Mouse (Mus musculus): ENCODE measurements at regions not wholly inside any gene's neighbourhood (a gene's known extent, or its start where the extent isn't known, plus 50 kb on each side); places are given as distances from the start of the nearest gene placed in this dataset.

DNA sequence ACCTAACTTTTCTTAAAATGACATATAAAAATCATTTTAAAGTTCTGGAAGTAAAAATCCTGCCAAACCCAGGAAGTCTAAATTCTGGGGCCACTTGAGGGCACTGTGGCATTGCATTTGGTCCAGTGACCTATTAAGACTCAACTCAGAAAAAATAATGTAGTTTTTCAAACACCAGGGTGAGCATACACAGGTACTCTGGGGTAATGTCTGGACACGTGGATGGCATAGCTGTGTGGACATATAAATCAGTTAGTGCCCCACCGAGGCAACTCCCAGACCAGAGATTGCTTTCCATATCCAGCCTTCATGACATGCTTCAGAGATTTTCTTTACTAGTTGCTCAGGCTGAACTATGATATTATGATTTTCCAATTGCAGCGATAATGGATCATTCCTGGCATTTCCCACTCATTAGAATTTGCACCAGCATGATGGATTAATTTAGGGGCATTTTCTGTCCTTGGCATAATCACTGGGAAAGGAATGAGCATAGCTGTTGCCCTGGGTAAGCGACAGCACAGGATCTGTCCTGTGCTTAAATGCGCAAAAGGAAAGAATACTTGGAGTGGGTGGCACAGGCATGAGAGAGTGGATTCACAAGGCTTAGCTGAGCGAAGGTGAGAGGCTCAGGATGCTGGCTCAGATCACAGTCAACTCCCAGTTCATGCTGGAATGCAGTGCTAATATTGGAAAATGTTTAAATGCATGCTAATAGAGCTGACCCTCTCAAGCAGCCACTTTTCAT is 1526.6 kb upstream of the Cdh8 start:
- DNase-seq: no peak

DNA sequence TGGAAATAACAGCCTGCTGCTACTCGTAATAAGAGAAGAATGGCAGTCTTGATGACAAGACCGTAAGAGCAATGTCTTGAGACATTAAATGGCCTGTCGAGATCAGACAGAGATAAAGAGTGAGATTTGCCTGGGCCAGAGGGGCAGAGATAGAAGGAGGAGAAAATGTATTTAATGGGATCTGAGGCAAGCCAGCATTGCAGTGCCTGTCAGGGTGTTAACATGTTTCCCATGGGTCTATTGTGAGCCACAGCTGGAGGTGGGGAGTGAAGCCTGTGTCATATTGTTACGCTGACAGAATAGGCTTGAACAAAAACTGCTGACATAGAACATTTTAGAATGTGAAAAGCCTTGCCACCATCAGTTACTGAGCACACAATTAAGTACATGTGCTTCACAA is 1523.3 kb upstream of the Cdh8 start:
- DNase-seq: no peak

DNA sequence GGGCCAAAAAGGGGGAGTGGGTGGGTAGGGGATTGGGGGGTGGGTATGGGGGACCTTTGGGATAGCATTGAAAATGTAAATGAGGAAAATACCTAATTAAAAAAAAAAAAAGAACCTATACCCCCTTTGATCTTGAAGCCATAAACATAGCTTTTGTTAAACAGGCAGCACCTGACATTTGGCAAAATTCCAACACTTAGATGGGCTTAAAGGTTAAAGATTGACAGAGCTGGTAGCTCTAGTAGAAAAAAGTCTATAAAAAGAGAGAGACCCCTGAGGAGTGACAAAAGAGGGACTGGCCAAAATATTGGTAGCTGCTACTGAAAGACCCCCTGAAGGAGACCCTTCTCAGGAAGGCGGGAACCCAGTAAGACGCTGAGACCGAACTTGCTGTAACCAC is 1474.0 kb upstream of the Cdh8 start:
- DNase-seq: no peak

GRCm38 (mm10) chr8:100865624-100866023 is 1449.4 kb upstream of the Cdh8 start:
- DNase-seq: no peak

DNA sequence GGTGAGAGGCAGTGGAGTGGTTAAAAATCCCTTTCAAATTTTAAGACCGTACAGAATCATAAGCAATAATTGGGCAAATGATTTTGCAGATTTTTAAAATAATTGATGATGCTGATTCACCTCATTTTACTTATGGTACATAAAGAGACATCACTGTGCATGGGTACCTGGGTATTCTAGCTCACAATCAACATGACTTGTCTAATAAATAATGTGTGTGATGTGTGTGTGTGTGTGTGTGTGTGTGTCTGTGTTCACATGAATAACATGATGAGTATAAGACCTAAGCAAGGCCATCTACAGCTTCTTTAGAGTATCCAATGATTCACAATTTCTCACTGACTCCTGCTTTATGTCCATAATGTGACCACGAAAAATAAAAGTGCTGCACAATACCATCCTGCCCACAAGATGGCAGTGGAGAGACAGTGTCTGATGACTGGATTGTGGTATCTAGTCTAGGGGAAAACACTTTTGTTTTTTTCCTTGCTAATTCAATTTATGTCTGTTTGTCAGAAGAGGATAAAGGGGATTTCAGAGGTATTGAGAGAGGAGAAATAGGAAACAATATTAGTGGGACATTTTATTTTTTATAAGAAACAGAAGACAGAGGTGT is 1434.7 kb upstream of the Cdh8 start:
- DNase-seq: peak; percentile 10
